Mouse (Mus musculus): ENCODE results near the gene S1pr5.
"Not testable (repeated sequence)": the region's sequence is repeated elsewhere in the genome, so short reads cannot be mapped to it uniquely, and the experiment has no call there.

Gene S1pr5

DNA sequence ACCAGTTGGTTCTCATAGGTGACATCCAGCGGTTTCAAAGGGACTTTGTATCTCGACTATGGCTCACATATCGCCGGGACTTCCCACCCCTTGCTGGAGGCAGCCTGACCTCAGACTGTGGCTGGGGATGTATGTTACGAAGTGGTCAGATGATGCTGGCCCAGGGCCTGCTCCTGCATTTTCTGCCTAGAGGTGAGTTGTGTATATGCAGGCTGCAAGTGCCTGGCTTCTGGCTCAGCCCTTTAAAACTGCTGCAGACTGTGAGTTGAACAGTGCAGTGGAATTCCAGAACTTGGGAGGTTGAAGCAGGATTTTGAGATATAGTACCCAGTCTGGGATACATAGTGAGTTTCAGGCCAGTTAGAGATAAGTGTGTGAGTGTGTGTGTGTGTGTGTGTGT lies 18.6 kb upstream of the S1pr5 start:
- DNase-seq (ENCODE audit: low spot score), result no peak

DNA sequence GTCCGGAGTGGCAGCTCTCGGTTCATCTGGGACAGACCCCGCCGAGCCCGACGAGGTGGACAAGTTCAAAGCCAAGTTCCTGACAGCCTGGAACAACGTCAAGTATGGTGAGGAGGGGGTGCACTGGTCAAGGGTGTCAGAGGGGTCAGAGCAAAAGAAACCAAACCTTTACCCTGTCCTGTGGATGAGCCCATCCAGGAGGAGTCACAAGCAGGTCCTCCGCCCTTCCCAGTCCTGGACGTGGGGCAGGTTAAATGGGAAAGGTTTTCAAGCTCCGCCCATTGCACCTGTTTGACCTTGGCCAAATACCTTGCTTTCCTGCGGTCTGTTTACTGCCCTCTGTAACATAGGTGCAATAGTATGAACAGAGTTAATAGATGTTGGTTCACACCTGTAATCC lies 17.4 kb upstream of the S1pr5 start:
- DNase-seq (ENCODE audit: low spot score), result no peak

DNA sequence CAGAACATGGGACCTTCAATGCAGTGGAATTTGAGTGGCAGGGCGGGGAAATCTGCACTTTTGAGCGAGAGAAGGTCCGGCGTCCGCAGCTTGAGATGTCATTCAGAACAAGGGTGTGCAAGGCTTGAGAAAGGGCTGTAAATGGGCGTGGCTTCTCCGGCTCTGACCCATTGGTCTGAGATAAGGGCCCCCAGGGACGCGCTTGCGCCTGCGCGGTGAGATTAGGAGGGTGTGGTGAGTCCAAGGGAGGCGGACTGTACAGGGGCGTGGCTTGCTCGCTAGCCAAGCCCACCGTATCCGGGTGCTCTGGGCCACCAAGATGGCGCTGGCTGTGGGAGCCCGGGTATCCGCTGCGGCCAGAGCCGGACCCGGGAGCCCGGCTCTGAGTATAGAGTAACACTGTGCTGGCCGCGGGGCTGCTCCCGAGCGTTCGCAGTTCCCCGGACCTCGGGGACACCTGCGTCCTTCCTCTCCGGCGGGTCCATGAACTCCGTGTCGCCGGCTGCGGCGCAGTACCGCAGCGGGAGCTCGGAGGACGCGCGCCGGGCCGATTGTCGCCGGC lies 16.8 kb upstream of the S1pr5 start, which contains the start of gene Atg4d:
Atg4d (plus strand) TSS at position 294 of the 562 bp plus-strand sequence.
- DNase-seq (ENCODE audit: low spot score), result peak; percentile 98

DNA sequence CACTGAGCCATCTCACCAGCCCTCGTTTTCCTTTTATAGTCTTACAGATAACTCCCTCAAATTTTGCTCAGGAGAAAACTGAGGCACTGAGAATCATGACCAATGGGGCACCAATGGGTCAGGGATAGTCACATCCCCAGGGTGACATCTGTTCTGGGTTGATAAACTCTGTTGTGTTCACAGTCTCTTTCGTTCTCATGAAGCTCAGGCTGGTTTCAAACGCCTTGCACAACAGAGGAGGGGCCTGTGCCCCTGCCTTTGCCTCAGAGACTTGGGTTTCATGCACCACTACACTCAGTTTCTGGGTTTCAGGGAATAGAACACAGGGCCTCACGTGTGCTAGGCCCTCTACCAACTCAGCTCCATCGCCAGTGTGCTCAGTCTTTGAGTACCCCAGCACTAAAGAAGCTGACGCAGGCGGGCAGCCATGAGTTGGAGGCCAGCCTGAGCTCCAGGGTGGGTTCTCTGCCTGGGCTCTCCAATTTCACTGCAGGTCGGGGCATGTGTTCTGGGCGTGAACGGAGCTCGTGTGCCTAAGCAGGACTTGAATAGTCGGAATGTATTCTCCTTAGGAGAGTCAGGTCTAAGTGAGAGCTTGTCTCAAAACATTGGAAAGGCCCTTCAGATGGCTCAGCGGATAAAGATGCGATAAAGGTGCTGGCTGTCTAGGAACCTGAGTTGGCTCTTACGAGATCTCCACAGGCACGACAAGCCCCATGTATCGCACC lies 16.2 kb upstream of the S1pr5 start:
- no peak for DNase-seq (ENCODE audit: low spot score)

DNA sequence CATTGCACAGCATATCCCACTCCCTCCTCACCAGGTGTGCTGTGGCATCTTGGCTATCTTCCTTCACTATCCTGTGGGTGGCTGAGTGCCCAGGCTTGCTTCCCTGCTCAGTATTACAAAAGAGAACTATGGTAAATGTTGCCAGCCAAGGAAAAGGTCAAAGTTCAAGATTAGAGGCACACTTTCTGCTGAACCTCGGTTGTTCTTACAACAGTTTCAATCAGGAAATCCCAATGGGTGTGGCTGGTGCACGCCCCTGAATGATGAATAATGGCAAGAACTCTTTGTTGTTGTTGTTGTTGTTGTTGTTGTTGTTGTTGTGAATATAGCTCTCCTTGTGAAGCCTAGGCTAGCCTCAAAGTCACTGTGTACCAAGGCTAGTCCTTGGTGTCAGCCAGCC lies 13.6 kb upstream of the S1pr5 start:
- DNase-seq (ENCODE audit: low spot score), result no peak

DNA sequence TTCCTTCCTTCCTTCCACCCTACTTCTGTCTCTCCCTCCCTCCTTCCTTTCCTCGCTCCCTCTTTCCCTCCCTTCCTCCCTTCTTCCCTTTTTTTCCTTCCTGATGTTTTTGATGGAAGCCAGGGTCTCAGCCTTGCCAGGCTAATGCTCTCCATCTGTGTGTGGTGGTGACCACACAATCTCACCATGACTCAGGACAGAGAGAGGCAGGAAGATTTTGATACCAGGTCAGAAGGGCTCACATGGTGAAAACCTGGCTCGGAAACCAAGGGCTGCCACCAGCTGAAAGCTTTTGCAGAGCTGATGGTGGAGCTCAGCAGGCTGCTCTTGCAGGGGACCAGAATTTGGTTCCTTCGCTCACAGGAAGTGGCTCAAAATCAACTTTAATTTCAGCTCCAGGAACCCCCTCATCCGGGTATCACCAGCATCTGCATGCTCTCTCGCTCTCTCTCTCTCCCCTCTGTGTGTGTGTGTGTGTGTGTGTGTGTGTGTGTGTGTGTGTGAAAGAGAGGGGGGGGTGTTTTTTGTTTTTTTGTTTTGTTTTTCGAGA lies 12.3 kb upstream of the S1pr5 start:
- DNase-seq (ENCODE audit: low spot score), result no peak

DNA sequence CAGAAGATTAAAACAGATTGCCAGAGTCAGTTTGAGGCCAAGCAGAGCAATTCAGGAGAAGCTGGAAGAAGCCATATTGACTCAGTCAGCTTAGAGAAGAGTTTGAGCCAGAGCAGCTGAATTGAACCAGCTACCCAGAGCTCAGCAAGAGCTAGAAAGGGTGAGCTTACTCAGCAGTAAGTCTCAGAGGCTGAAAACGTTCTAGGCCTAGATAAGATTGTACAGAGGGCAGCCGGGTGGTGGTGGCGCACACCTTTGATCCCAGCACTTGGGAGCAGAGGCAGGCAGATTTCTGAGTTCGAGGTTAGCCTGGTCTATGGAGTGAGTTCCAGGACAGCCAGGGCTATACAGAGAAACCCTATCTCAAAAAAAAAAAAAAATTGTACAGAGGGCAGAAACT lies 8.1 kb upstream of the S1pr5 start:
- DNase-seq (ENCODE audit: low spot score), result not testable (repeated sequence)

DNA sequence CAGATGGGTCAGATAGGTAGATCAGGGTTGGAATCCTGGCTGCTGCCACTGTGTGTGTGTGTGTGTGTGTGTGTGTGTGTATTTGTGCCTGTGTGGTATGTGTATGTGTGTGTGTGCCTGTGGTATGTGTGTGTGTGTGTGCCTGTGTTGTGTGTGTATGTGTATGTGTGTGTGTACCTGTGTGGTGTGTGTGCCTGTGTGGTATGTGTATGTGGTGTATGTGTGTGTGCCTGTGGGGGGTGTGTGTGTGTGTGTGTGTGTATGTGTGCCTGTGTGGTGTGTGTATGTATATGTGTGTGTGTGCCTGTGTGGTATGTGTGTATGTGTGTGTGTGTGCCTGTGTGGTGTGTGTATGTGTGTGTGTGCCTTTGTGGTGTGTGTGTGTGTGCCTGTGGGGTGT lies 6.4 kb upstream of the S1pr5 start:
- DNase-seq (ENCODE audit: low spot score), result no peak

DNA sequence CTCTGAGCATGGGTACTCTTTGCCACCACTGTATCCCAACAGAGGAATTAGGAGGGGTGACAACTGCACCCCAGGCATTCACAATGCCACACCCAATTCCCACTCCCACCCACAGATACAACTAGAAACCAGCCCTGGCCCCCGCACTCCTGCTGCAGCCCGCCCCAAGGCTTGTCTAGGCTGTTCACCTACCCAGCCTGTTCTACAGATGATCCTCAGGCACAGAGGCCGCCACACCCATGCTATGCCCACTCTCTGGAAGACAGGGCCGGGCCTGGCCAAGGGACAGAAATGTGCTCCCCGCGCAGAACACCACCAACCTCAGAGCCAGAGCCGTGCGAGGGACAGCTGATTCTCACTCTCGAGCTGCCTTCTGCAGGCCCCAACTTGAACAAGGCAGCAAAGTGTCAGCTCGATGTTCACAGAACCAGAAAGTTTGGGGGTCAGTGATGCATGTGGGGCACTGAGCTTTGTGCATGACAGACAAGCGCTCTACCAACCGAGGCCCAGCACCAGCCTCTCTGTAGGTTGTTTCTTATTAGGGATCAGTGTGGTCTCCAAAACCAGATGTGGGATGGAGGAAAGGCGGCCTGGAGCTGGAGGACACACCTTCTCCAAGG lies 3.0 kb upstream of the S1pr5 start:
- no peak for DNase-seq (ENCODE audit: low spot score)

DNA sequence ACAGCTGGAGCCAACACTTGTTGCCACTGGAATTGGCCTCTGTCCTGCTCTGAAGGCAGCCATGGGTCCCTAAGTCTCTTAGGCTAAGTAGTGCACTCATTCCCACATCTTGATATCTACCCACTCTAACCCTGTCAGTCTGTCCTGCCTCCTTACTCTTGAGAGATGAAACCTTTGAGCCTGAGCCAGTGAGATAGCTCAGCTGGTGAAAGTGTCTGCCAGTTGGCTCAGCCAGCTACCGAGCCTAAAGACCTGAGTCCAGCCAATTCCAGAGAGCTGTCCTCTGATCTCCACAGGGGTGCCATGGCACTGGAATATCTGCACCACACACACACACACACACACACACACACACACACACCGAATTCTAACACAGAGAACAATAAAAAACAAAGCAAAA lies 2.3 kb upstream of the S1pr5 start:
- no peak for DNase-seq (ENCODE audit: low spot score)

DNA sequence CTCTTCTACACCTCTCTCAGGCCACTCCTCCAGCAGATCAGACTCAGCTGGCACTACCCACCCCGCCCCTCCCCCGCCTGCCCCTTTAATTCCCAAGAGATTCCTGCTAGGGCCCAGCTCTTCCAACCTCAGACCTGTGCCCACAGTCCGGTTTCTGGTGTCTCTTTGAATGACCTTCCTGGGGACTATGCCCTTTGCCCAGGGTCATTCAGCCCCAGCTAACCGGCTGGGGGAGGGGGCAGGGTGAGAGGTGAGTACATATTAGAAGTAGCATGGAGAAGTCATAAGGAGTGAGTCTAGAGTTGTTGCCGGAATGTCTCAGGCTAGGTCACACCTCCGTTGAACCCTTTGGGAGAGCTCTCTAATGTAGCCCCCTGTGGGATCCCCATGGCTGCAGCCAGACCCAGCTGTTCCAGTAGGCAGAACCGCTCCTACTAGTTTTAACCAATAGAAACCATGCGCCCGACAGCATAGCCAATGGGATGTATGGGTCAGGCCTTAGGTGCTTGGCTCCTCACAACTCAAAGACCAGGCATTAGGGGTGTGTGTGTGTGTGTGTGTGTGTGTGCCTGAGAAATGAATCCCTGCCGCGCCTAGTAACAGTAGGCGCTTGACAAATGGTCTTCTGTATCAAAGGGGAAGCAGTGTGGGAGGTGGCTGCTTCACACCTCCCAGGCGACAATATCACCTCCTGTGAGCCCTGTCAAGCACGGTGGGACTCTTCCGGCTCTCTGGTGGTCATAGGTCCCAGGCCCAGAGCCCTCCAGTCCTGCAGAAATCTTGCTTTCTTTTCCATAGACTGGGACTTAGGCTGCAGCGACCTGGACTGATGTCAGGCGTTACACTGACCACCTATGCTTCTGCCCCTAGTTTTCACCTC lies 1.6 kb upstream of the S1pr5 start:
- DNase-seq (ENCODE audit: low spot score), result no peak

DNA sequence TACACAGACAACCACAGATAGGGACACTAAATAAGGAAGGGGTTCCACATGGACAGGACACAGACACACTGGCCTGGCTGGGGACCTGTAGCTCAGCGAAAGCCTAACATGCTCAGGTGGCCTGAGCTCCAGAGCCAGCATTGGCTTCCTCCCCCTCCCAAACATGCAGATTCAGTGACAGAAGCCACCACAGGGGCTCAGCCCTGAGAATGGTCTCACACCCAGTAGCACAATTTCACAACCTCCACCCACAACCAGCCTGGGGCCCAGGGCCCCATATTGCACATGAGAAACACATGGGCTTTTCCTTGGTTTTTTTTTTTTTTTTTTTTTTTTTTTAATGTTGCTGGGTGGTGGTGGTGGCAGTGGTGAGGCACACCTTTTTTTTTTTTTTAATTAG lies 1.9 kb downstream of the S1pr5 start:
- DNase-seq (ENCODE audit: low spot score), result no peak

DNA sequence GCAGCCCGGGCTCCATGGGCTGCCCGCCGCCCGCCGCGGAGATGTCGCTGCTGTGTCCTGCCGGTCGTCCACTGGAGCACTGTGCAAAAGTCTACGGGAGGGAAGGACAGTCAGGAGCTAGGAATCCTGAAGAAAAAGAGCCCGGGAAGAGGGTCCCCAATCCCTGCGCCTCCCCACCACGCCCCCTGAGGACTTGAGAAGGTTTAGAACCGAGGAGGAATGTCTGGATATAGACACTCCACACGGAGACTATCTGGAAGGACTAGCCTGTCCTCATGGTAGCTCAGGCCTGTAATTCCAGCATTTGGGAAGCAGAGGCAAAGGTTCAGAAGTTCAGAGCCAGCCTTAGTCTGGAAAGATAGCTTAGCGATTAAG lies 3.1 kb downstream of the S1pr5 start:
- DNase-seq (ENCODE audit: low spot score), result no peak

DNA sequence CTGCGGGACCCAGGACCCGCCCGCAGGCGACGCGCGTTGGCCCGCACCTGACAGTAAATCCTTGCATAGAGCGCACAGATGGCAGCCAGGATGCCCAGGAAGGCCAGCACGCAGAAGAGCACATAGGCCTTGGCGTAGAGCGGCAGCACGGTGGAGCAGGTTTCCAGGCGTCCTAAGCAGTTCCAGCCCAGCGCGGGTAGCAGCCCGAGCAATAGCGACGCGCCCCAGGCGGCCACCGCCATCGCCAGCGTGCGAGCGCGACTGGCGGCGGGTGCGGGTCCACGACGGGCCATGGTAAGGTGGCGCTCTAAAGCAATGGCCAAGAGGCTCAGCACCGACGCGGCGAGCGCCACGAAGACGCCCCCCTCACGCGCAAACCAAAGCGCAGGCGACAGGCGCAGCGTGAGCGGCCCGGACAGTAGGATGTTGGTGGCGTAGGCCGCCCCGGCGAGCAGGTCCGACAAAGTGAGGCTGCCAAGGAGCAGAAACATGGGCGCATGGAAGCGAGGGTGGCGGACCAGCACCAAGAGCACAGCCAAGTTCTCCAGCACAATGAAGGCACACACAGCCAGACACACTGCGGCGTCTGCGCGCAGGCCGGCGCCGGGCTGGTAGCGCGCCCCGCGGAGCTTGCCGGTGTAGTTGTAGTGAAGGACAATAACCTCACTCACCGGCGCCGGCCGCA lies 3.7 kb downstream of the S1pr5 start:
- DNase-seq (ENCODE audit: low spot score), result no peak

DNA sequence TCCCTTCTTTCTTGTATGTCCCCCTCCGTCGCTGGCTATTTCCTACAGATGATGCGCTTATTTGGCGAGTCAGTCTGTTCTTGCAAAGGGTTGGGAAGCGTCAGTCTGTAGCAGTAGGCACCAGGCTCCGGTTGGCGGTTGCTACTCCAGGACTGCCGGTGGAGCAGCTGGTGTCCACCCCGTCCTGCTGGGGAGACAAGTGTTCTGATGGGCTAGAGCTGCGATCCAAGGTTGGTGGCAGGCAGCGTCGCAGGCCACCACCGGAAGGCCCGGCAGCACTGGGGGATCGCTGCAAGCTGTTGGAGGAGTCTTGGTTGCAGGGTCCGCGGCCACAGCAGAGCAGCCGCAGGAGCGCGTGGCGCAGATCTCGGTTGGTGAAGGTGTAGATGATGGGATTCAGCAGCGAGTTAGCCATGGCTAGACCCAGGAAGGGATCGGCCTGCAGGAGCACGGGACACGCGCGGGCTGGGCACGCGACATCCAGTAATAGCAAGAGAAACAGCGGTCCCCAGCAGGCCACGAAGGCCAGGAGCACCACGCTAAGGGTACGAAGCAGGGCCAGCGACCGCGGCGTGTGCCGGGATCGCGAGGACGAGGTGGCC lies 4.3 kb downstream of the S1pr5 start:
- no peak for DNase-seq (ENCODE audit: low spot score)

DNA sequence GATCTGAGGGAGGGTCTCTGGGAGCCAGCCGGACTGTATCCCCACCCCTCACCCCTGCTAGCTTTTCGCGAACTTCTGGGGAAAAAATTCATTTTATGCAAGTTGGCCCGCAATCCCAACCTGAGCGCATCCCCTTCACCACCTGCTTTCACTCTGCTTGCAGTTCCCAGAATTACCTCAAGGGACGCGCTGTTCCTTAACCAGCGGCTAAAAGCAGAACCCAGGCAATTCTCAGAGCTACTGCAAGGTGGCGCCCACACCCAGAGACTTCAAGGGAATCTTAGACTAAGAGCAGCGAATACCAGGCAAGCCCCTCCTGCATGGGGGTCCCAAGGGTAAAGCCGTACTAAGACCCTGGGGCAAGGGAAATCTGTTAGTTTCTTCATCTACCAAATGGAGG lies 6.9 kb downstream of the S1pr5 start:
- peak; percentile 82 for DNase-seq (ENCODE audit: low spot score)

DNA sequence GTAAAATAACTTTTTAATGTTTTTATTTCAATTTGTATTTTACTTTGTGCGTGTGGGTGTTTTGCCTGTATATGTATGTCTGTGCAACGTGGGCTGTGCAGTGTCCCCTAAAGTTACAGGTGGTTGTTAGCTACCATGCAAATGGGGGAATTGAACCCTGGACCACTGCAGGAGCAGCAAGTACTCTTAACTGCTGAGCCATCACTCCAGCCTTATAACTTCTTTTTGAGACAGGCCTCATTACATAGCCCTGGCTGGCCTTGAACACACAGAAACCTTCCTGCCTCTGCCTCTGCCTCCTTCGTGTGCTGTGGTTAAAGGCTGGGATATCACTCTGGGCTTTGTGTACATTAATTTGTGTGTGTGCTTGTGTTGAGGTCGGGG lies 8.8 kb downstream of the S1pr5 start:
- no peak for DNase-seq (ENCODE audit: low spot score)

DNA sequence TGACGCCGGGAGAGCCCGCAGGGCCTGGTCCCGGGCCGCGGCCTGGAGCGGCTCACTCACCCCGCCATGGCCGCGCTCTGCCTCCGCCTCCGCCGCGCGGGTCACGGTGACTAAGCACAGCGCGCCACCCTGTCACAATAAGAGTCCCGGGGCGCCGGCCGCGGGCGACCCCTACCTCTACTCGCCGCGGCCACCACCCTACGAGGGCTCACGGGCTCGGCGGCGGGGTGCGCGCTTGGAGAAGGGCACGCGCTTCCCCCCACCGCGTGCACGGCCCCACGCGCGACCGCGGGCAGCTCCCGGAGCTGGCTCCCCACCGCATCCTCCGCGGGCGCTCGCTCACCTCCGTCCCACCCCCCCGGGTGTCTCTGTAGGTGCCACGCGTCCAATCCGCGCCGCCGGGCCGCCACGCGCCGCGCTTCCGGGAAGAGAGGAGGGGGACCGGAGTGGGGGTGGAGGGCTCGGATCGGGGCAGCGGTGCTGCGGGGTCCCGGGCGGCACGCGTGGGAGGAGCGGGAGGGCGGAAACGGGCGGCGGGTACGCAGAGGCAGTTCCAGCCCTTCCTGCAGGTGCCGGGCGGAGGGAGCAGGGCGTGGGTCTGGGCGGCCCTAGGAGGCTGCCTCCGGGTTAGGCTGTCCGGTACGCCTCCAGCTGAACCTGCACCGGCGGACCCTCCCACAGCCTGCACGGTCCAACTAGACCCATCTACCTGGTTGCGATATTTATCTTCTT lies 9.3 kb downstream of the S1pr5 start, which contains the start of gene Keap1:
Keap1 (minus strand) TSS at position 629 of the 732 bp plus-strand sequence.
- peak; percentile 83 for DNase-seq (ENCODE audit: low spot score)

DNA sequence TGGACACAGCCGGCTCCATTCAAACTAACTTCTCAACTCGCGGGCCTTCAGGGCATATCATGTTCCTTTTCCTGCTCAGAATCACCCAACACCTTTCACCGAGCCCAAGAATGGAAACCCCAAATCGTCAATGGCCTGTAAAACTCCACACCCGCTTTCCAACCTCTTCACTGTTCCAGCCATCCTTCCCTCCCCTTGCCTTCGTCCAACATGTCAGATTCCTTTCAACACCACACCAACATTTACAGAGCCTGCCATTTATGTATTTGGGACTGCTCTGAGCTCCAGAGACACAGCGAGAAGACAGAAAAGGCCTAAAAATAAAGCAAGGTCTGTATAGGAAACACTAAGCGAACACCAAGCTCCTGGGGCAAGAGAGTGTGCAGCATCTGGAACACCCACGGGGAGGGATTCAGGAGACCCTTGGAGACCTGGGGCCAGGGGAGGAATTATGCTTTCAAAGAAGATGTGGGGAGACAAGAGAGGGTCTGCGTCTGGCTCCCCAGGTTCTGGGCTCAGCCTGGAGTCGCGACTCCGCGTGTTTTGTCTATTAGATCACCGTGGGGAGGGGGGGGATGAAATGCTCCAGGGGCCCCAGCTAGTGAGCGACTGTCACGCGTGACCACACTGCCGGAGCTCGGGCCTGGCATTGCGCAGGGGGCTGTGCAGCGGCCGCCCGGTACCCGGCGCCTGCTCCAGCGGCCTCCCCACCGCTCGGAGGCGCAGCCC lies 10.1 kb downstream of the S1pr5 start:
- DNase-seq (ENCODE audit: low spot score), result no peak

Measured in spleen, adult 12 weeks (tissue).